Mouse (Mus musculus) layer of hippocampus, adult 18-20 months (tissue): ENCODE results near the gene Gm28041. TPM values are rescaled to one million over a fixed set of nuclear protein-coding genes. Genes with fewer than 3 reads are reported as not detected.
A peak's percentile ranks its signal among the peaks of the same experiment; 100 is the strongest.
"Not testable (repeated sequence)": the region's sequence is repeated elsewhere in the genome, so short reads cannot be mapped to it uniquely, and the experiment has no call there.

Source experiments
- DNase-seq, 2 experiments: peaks; one replicate each; pipeline ENCODE4 v3.0.0; 2022; ENCODE audit warnings: low spot score in 2 of 2
- long read RNA-seq: library from polyadenylated mRNA; stranded (forward); transcript quantifications from one replicate; pipeline ENCODE4 v2.0.0, GENCODE M21; 2021
- total RNA-seq, 2 experiments: library from RNA; stranded (reverse); gene quantifications; 2 replicates each; pipeline ENCODE4 v1.2.3; 2021

Gene Gm28041
- total RNA-seq = 1 to 10 TPM in 1 of 2 experiments, under 1 TPM in 1; 0.84 to 1.2 TPM
- long read RNA-seq = 0 reads

DNA sequence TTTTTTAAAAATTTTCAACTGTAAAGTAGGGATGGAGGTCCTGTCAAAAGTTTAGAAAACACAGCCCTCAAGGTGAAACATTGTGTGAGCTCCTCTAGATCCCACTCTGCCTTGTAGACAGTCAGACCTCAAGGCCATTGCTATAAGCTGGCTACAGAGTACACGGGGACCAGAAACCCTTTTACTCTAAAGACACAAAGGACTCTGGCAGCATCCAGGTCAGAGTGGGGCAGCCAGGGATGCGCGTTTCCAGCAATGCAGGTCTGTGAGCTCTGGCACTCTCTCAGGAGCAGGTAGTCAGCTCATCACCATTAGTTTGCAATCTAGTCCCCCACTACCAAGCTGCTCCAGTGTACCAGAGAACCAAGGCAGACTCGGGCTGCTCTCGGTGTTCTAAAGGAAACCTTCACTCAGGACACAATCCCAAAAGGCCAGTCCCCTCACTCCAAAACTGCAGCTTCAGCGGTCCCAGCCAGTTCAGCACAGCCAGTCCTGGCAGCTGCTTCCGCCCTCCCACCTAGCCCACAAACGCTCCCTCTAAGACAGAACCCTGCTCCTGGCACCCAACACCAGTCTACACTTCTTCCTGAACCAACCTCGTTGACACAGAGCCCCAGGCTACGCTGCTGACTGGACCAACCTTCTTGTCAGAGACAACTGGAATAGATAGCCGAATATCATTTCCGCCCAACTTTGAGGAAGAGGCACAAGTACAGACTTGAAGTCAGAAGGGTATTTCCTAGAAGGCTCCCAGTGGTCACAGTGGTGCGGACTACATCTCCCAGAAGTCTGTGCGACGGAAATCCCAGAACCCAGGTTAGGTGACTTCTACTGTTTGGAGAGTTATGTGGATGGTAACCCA is at the start of gene Gm28041, which contains the start of gene Zfp456:
Gene Gm28041 (minus strand): TSS at position 684 of the 862 bp plus-strand sequence.
Gene Zfp456 (minus strand): TSS at position 761 of the 862 bp plus-strand sequence.
- peak; percentile 51 to 67 for DNase-seq

GRCm38 (mm10) chr13:67422532-67422931 is 47.0 kb upstream of the Gm28041 start:
- DNase-seq = not testable (repeated sequence)

GRCm38 (mm10) chr13:67421207-67421857 is 45.8 kb upstream of the Gm28041 start, which contains the start of gene Zfp459:
Zfp459 (minus strand) TSS chr13:67421418.
- peak; percentile 23 to 46 for DNase-seq

DNA sequence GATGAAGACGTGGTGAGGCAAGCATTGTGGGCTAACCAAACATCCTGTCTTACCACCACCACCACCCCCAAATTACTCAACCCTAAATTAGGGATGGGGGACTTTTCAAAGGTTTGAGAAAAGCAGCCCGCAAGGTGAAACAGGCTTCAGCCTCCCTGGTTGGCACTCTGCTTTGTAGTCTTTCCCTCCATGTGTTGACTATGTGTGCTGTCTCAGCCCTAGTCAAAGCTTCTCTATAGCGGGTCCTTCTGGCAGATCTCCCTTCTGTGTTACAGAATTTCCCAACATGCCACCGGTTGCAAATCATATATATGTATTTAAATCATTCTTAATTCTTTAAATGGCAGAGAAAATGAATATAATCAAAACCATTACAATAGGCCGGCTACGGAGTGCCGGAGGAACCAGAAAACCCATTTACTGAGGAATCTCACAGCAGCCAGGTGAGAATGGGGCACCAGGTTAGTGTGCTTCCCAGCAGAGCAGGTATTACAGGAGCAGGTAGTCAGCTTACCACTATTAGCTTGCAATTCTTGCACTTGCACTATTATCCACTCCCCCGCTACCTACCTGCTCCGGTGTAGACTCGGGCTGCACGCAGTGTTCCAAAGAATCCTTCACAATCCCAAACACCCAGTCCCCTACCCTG is 45.1 kb upstream of the Gm28041 start:
- DNase-seq = no peak

- DNase-seq = no peak
These were observed 41.3 kb upstream of the Gm28041 start for GRCm38 (mm10) chr13:67416811-67417210.

- DNase-seq = no peak
These were observed 40.2 kb upstream of the Gm28041 start for GRCm38 (mm10) chr13:67415759-67416158.

- not testable (repeated sequence) for DNase-seq
These were observed 38.1 kb upstream of the Gm28041 start for GRCm38 (mm10) chr13:67413634-67414033.

DNA sequence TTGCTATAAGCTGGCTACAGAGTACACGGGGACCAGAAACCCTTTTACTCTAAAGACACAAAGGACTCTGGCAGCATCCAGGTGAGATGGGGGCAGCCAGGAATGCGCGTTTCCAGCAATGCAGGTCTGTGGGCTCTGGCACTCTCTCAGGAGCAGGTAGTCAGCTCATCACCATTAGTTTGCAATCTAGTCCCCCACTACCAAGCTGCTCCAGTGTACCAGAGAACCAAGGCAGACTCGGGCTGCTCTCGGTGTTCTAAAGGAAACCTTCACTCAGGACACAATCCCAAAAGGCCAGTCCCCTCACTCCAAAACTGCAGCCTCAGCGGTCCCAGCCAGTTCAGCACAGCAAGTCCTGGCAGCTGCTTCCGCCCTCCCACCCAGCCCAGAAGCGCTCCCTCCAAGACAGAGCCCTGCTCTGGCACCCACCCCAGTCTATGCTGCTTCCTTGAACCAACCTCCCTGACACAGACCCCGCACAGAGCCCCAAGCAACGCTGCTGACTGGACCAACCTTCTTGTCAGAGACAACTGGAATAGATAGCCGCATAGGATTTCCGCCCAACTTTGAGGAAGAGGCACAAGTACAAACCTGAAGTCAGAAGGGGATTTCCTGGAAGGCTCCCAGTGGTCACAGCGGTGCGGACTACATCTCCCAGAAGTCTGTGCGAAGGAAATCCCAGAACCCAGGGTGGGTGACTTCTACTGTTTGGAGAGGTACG is 23.8 kb upstream of the Gm28041 start, which contains the start of gene Zfp429:
Gene Zfp429 (minus strand): TSS at position 637 of the 721 bp plus-strand sequence.
- peak; percentile 52 to 73 for DNase-seq

DNA sequence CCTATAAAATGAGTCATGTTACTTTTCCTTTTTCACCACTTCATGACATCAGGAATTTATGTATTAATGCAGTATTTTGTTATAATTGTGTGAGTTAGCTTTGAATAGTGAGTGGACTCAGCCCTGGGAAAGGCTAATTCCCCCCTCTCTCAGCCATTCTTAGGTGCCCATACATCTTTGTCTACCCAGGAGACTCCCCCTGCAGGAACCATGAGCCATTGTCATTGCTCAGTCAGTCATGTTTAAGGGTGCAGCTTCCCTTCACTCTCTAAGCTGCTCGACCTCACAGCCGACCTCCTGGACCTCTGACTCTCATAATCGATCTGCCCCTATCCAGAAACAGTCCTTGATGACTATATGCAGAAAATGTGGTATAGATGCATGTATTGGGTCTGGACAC is 722 bp upstream of the Gm28041 start:
- not testable (repeated sequence) for DNase-seq

DNA sequence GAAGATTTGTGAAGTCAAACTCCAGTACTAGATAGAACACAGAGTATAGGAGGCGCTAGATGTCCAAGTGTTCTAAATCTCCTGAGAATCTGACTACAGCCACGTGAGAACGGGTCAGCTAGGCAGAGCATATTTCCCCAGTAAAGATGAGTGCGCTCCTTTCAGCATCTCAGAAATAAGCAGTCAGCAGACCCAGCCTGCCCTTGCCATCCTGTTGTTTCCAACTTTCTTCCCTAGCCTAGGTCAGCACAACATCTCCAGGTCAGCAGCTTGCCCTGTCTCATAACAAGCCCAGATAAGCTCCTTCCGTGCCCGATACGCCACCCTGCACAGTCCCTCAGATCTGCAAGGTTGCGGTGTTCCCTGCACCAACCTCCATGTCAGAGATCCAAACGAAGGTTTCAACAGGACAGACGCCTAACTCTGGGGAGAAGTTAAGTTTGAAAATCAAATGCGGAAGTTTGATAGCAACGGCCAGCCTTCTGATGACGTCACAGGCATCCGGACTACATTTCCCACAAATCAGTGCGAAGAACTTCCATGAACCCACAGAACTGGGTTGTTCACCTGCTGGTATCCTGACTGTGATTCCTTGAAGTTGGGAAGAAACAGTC is 15.3 kb downstream of the Gm28041 start, which contains the start of the genes Gm28044 and Zfp953:
Gene Gm28044 (minus strand): TSS at position 406 of the 614 bp plus-strand sequence.
Gene Zfp953 (minus strand): TSS at position 475 of the 614 bp plus-strand sequence.
- DNase-seq = peak; percentile 85 to 95

GRCm38 (mm10) chr13:67351854-67352253 is 23.7 kb downstream of the Gm28041 start:
- no peak for DNase-seq

GRCm38 (mm10) chr13:67343422-67343821 is 32.1 kb downstream of the Gm28041 start:
- DNase-seq = no peak

DNA sequence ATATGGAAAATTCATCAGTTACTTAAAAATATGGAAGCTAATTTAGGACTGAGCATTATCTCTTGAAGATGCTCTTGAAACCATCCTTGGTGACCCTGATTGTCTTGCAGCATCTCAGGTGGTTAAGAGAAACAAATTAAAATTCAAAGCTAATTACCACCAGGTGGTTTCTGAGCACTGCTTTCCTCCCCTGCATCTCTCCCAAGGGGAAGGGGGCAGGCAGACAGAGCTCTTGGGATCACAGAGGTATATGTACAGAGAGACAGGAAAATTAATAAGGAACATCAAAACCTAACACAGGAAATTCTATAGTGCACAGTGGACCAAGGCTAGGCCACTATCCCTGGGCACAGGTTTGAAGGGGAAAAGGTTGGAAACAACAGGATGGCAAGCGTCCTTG is 42.7 kb downstream of the Gm28041 start:
- no peak for DNase-seq

DNA sequence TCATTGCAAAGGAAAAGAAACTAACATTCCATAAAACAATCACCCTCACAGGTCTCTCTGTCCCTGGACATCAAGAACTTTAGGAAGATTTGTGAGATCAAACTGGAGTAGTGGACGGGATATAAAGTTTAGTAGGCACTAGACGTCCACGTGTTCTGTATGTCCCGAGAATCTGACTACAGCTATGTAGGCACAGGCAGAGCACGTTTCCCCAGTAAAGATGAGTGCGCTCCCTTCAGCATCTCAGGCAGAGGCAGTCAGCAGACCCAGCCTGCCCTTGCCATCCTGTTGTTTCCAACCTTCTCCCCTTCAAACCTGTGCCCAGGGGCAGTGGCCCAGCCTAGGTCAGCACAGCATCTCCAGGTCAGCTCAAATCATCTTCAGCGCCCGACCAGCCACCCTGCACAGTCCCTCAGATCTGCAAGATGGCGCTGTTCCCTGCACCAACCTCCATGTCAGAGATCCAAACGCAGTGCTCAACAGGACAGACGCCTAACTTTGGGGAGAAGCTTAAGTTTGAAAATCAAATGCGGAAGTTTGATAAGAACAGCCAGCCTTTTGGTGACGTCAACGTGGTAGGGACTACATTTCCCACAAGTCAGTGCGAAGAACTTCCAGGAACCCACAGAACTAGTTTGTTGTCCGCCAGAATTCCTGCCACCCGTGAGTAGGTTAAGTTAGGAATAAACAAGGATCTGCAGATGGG is 43.4 kb downstream of the Gm28041 start, which contains the start of gene Zfp595:
Gene Zfp595 (minus strand): TSS at position 552 of the 706 bp plus-strand sequence.
- DNase-seq = peak; percentile 69 to 92

DNA sequence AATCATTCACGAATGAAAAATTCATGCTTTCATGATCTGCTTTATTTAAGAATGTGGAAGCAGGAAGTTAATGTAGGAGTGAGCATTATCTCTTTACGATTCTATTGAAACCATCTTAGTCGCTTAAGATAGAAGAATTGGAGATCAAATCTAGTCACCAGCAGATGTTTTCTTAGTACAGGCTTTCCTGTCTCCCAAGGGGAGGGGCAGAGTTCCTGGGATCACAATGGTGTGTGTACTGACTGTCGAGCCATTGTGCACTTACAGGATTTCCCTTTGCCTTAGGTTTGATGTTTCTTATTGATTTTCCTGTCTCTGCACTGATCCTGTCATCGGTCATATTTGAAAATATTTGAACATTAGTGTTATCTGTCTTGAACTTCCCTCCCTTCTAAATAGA is 68.8 kb downstream of the Gm28041 start:
- no peak for DNase-seq

- DNase-seq = peak; percentile 87 to 98
These were observed 69.5 kb downstream of the Gm28041 start, which contains the start of gene Zfp457 for GRCm38 (mm10) chr13:67305822-67306672. Zfp457 (minus strand) TSS chr13:67306485.
